Mouse (Mus musculus) frontal cortex, adult 2 months (tissue): ENCODE data around the gene Snx9. TPM values are rescaled to one million over a fixed set of nuclear protein-coding genes. Genes with fewer than 3 reads are reported as not detected.
A peak's percentile ranks its signal among the peaks of the same experiment; 100 is the strongest.

Source experiments
- DNase-seq, 2 experiments: peaks; one replicate each; pipeline ENCODE4 v3.0.0; 2022; ENCODE audit warnings: low spot score in 1 of 2; ENCODE audit errors: extremely low spot score in 1 of 2
- polyA plus RNA-seq: library from polyadenylated mRNA; depleted of rRNA; stranded (reverse); fragments of >200 nt; gene quantifications from 2 replicates; pipeline ENCODE4 v1.2.3, GENCODE M21; 2012

Gene Snx9
- polyA plus RNA-seq, 1 experiment = 12.3 TPM

DNA sequence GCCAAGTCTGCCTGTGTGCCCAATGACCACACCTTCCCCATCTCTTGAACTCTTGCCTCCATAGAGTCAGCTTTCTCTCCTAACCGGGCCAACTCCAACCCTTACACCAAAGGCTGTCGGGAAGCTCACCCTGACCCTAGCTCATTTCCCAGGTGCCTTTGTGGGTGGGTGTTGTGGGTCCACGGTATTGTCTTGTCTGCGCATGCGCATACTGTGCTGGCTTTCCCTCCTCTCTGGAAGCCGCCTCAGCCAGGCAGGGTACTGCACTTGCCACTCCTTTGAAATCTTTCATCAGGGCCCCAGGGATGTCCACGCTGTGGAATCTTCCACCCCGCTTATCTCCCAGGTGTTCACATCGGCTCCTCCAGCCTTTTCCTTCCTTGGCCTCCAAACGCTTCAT, 117.5 kb downstream of the Snx9 start:
- no peak for DNase-seq

- no peak for DNase-seq
Observed at GRCm38 (mm10) chr17:5959096-5959495, 118.0 kb downstream of the Snx9 start.

GRCm38 (mm10) chr17:5959802-5960201, 118.7 kb downstream of the Snx9 start:
- no peak for DNase-seq

- DNase-seq = no peak
Observed at GRCm38 (mm10) chr17:5963766-5964165, 122.6 kb downstream of the Snx9 start.

GRCm38 (mm10) chr17:5965084-5965781, 124.1 kb downstream of the Snx9 start:
- no peak for DNase-seq

DNA sequence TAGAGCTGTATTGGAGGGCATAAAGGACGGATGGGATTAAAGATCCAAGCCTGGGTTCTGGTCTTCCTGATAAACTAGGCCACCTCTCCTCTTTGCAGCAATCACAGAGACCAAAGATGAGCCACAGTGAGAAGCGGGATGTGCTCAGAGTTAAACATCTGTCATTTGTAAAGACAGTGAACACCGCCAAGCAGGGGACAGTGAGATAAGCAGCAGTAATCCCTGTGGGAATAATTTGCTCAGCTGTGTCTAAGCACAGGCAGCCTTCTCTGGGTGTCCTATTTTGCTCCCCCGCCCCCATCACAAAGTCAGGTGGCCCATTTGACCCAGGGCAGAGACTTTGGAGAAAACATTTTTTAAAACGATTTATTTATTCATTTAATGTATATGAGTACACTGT, 125.6 kb downstream of the Snx9 start:
- no peak for DNase-seq

DNA sequence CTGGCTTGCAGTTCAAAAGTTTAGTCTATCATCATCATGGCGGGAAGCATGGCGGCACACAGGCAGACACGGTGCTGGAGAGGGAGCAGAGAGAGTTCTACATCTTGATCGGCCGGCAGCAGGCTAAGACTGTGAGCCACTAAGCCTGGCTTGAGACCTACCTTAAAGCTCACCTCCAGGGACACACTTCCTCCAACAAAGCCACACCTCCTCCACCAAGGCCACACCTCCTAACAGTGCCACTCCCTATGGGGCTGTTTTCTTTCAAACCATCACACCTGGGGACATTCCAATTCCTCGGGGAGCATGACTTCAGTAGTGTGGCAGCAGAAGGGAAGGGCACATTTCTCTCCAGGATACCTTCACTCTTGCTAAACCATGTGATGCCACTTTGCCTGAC, 127.4 kb downstream of the Snx9 start:
- no peak for DNase-seq

GRCm38 (mm10) chr17:5969246-5969645, 128.1 kb downstream of the Snx9 start:
- no peak for DNase-seq

- DNase-seq = no peak
Observed at GRCm38 (mm10) chr17:5970298-5970821, 129.2 kb downstream of the Snx9 start.

GRCm38 (mm10) chr17:5973536-5973935, 132.4 kb downstream of the Snx9 start:
- DNase-seq = no peak

DNA sequence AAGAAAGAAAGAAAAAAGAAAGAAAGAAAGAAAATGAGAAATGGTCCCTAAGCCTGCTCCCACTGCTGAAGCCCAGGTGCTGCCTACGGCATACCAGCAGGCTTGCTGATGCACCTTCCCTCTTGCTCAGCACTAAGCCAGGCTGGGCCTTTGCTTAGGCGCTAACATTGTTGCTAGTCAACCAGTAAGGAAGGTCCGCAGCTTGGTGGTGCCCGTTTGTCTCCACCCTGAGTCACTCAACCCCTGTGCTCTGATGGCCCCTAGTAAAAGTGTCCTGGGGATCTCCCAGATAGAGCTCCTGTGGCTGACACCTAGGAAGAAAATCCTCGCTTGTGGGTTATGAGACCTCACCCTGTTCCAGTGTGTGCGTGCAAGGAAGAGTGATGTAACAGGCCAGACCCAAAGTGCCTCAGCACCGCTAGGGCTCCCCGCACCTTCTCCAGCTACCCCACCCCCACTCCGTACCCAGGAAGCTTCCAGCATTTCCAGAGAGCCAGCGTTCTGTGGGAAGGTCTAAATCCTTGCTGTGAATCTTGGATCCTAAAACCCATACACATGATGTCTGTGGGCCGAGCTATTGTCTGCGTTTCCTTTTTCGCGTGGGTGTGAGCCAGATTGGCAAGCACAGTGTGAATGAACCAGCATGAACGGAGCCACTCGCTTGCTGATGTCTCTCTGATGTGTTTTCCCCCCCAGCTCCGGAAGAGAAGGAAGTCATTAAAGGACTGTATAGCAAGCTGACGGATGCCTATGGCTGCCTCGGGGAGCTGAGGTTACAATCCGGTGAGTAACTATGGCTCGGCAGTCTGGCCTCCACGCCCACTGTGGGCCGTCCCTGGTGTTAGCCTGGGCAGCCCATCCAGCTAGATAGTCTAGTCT, 134.2 kb downstream of the Snx9 start:
- peak; percentile 78 to 92 for DNase-seq

GRCm38 (mm10) chr17:5976221-5977055, 135.3 kb downstream of the Snx9 start:
- peak in 1 of 2 experiments; percentile 59 for DNase-seq

GRCm38 (mm10) chr17:5977056-5977920, 136.2 kb downstream of the Snx9 start:
- DNase-seq = peak in 1 of 2 experiments; percentile 52

GRCm38 (mm10) chr17:5977921-5978504, 136.9 kb downstream of the Snx9 start:
- DNase-seq = no peak

DNA sequence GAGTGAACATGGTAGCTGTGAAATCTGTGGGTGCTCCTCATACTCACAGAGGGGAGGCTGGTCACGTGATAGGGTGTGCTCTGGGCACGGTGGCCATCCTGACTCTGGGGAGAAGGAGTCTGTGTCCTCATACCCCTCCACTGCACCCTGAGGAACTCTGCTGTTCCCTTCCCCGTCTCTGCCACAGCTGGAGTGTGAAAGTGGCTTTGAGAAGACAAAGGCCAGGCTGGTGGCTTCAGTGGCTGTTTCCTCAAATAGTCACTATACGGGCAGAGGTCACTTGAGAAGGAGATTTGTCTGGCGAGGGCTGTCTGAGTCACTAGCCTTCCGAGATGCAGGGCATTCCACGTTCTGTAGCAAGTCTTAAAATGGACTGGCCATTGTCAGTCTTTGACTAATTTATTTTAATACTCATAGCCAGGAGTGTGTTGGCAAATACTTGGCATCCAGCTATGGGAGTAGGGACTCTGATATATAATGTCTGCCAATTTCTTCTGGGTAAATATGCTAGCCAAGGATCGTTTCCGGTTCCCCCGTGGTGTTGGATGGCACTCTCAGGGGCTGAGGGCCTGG, 137.5 kb downstream of the Snx9 start:
- no peak for DNase-seq

- DNase-seq = no peak
Observed at GRCm38 (mm10) chr17:5980860-5981259, 139.7 kb downstream of the Snx9 start.
